Mouse (Mus musculus) liver, embryonic 14.5 days (tissue): ENCODE measurements around the gene Otud7b.

Experiments used
- CTCF ChIP-seq: IDR thresholded peaks from 2 replicates; pipeline ENCODE4 v1.5.1; 2016; ENCODE audit warnings: antibody characterized with exemption, low read depth, control low read depth
- EP300 ChIP-seq: IDR thresholded peaks from 2 replicates; pipeline ENCODE4 v1.6.1; 2016; ENCODE audit warnings: antibody characterized with exemption, low read depth

DNA sequence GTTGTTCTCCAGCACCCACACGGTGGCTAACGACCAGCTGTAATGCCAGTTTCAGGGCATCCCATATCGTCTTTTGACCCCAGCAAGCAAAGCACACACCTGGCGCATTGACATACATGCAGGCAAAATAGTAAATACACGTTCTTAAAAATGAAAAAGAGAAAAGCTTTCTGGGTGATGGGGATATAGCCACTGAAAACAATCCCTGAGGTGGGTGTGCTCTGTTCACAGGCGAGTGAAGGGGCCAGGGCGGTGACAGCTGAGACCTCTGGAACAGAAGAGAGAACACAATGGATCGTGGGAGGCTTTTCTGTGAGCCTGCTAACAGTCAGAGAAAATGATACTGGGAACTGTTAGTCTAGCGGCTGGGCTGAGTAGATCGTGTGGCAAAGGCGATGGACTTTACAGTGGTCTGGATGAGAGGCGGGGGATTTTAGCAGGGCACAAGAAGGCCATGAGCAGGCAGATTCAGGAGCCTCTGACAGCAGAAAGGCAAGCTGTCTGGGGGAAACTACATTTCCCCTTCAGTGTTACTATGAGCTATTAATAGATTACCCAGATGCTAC, 31.3 kb upstream of the Otud7b start:
- TF ChIP-seq EP300 = no peak
- TF ChIP-seq CTCF = no peak
